Mouse (Mus musculus): ENCODE results near the gene Wfdc9. TPM values are rescaled to one million over a fixed set of nuclear protein-coding genes. Genes with fewer than 3 reads are reported as not detected.

The Wfdc9 gene
- polyA plus RNA-seq, 1 experiment from 2014 or later, result not detected

DNA sequence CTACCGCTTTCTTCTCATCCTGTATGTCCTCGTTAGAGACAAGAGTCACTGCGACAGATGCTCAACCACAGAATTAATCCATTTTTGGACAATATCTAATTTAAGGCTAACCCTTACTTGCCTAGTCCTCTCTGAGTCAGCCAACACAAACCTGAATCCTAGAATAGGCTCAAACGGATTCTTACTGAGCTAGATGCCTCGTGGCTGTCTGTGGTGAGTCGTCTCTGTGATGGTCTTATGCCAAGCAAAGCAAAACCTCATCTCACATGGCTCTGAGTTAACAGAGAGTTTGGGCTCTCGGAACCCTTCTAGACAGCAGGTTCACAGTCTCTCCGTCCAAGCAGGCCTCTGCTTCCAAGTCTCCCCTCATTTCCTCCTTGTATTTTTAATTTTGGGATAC is 52.0 kb downstream of the Wfdc9 start:
- H3K27me3 ChIP-seq (ENCODE audit: low read depth, poor library complexity, severe bottlenecking), result no peaks in the 10 kb centered on the region
- no peaks in the 10 kb centered on the region for H3K4me1 ChIP-seq
- H3K27ac ChIP-seq (replicated peaks), result no peak overlapping the region
- H3K4me3 ChIP-seq, result no peak overlapping the region
- H3K9me3 ChIP-seq (replicated peaks), result peaks cover 9% of the 10 kb centered on the region; the same call in 1 of the 2 replicates
- DNase-seq (ENCODE audit: low spot score), result no peak
- no peaks in the 10 kb centered on the region for H3K36me3 ChIP-seq
- 94% methylated on average over 8 of the region's 8 CpGs for WGBS

DNA sequence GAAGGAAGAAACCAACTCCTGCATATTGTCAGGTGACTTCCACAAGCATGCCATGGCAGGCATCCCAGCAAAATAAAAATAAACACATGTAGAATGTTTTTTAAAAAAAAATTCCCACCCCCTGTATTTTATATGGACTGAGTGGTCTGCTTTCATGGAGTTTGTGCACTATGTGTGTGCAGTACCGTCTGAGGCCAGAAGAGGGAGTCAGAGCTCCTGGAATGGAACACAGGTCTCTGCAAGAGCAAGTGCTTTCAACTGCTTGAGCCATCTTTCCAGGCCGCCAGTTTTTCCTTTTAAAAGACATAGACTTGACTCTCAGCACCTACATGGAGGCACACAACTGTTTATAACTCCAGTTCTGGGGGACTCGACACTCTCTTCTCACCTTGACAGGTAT is 52.9 kb downstream of the Wfdc9 start:
- no peak overlapping the region for H3K4me3 ChIP-seq
- peaks cover 9% of the 10 kb centered on the region; the same call in 1 of the 2 replicates for H3K9me3 ChIP-seq (replicated peaks)
- H3K27ac ChIP-seq (replicated peaks), result no peak overlapping the region
- H3K4me1 ChIP-seq, result no peaks in the 10 kb centered on the region
- DNase-seq (ENCODE audit: low spot score), result no peak
- 89% methylated on average over 3 of the region's 3 CpGs for WGBS
- H3K36me3 ChIP-seq, result no peaks in the 10 kb centered on the region
- H3K27me3 ChIP-seq (ENCODE audit: low read depth, poor library complexity, severe bottlenecking), result no peaks in the 10 kb centered on the region

DNA sequence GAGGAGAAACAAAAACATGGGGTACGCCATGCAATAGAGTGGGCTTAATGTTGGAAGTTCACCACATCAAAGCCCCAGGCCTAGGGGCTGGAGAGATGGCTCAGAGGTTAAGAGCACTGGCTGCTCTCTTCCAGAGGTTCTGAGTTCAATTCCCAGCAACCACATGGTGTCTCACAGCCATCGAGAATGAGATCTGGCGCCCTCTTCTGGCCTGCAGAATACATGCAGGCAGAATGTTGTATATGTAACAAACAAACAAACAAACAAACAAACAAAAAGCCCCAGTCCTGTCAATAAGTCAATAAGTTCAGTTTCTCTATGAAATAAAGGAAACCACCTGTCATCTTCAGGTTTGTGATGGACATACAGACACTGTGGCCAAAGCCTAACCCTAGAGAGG is 56.2 kb downstream of the Wfdc9 start:
- H3K27ac ChIP-seq (replicated peaks), result no peak overlapping the region
- DNase-seq (ENCODE audit: low spot score), result no peak
- peaks cover 5% of the 10 kb centered on the region; the same call in 1 of the 2 replicates for H3K4me1 ChIP-seq
- 73% methylated on average over 3 of the region's 3 CpGs for WGBS
- no peak overlapping the region for H3K4me3 ChIP-seq
- no peaks in the 10 kb centered on the region for H3K36me3 ChIP-seq
- H3K9me3 ChIP-seq (replicated peaks), result peaks cover 9% of the 10 kb centered on the region; the same call in 1 of the 2 replicates
- no peaks in the 10 kb centered on the region for H3K27me3 ChIP-seq (ENCODE audit: low read depth, poor library complexity, severe bottlenecking)

Other genes with a start within 250 kb of the Wfdc9 start
- 16.1 and 17.4 TPM in 2 replicates for gene Sdc4, start 212.7 kb downstream of the Wfdc9 start, polyA plus RNA-seq (2016; fragmentation: Nextera tagmentation; extraction: Ambion mirVana)
- gene Sys1, start 199.6 kb downstream of the Wfdc9 start, polyA plus RNA-seq (2016; fragmentation: Nextera tagmentation; extraction: Ambion mirVana), result 64.8 and 65.9 TPM in 2 replicates
- 3.7 and 3.9 TPM in 2 replicates for gene Gm20458, start 195.6 kb downstream of the Wfdc9 start, polyA plus RNA-seq (2016; fragmentation: Nextera tagmentation; extraction: Ambion mirVana)
- not detected in 2 replicates for gene Trp53tg5, start 182.9 kb downstream of the Wfdc9 start, polyA plus RNA-seq (2016; fragmentation: Nextera tagmentation; extraction: Ambion mirVana)
- 3.0 and 3.2 TPM in 2 replicates for gene Dbndd2, start 170.5 kb downstream of the Wfdc9 start, polyA plus RNA-seq (2016; fragmentation: Nextera tagmentation; extraction: Ambion mirVana)
- gene Pigt, start 159.1 kb downstream of the Wfdc9 start, polyA plus RNA-seq (2016; fragmentation: Nextera tagmentation; extraction: Ambion mirVana), result 40.1 and 44.7 TPM in 2 replicates
- 23.1 and 28.3 TPM in 2 replicates for gene Wfdc2, start 94.2 kb downstream of the Wfdc9 start, polyA plus RNA-seq (2016; fragmentation: Nextera tagmentation; extraction: Ambion mirVana)
- gene Spint3, start 83.1 kb downstream of the Wfdc9 start, polyA plus RNA-seq (2016; fragmentation: Nextera tagmentation; extraction: Ambion mirVana), result not detected in 2 replicates
- gene Wfdc6a, start 71.1 kb downstream of the Wfdc9 start, polyA plus RNA-seq (2016; fragmentation: Nextera tagmentation; extraction: Ambion mirVana), result not detected in 2 replicates
- not detected in 2 replicates for gene Eppin, start 63.0 kb downstream of the Wfdc9 start, polyA plus RNA-seq (2016; fragmentation: Nextera tagmentation; extraction: Ambion mirVana)
- not detected in 2 replicates for gene Wfdc6b, start 43.1 kb downstream of the Wfdc9 start, polyA plus RNA-seq (2016; fragmentation: Nextera tagmentation; extraction: Ambion mirVana)
- not detected in 2 replicates for gene Wfdc8, start 43.0 kb downstream of the Wfdc9 start, polyA plus RNA-seq (2016; fragmentation: Nextera tagmentation; extraction: Ambion mirVana)
- gene Wfdc16, start 17.8 kb downstream of the Wfdc9 start, polyA plus RNA-seq (2016; fragmentation: Nextera tagmentation; extraction: Ambion mirVana), result not detected in 2 replicates
- gene Wfdc10, start 537 bp downstream of the Wfdc9 start, polyA plus RNA-seq (2016; fragmentation: Nextera tagmentation; extraction: Ambion mirVana), result not detected in 2 replicates
- gene Wfdc11, start 17.5 kb upstream of the Wfdc9 start, polyA plus RNA-seq (2016; fragmentation: Nextera tagmentation; extraction: Ambion mirVana), result not detected in 2 replicates
- not detected in 2 replicates for gene Wfdc13, start 28.5 kb upstream of the Wfdc9 start, polyA plus RNA-seq (2016; fragmentation: Nextera tagmentation; extraction: Ambion mirVana)
- gene Spint4, start 41.9 kb upstream of the Wfdc9 start, polyA plus RNA-seq (2016; fragmentation: Nextera tagmentation; extraction: Ambion mirVana), result not detected in 2 replicates
- not detected in 2 replicates for gene Spint5, start 58.7 kb upstream of the Wfdc9 start, polyA plus RNA-seq (2016; fragmentation: Nextera tagmentation; extraction: Ambion mirVana)
- 0.94 and 1.2 TPM in 2 replicates for gene Wfdc3, start 89.3 kb upstream of the Wfdc9 start, polyA plus RNA-seq (2016; fragmentation: Nextera tagmentation; extraction: Ambion mirVana)
- gene Dnttip1, start 89.4 kb upstream of the Wfdc9 start, polyA plus RNA-seq (2016; fragmentation: Nextera tagmentation; extraction: Ambion mirVana), result 80.1 and 80.2 TPM in 2 replicates
- 575 and 639 TPM in 2 replicates for gene Ube2c, start 113.3 kb upstream of the Wfdc9 start, polyA plus RNA-seq (2016; fragmentation: Nextera tagmentation; extraction: Ambion mirVana)
- gene Tnnc2, start 123.4 kb upstream of the Wfdc9 start, polyA plus RNA-seq (2016; fragmentation: Nextera tagmentation; extraction: Ambion mirVana), result not detected in 2 replicates
- gene Snx21, start 129.2 kb upstream of the Wfdc9 start, polyA plus RNA-seq (2016; fragmentation: Nextera tagmentation; extraction: Ambion mirVana), result 12.0 and 12.3 TPM in 2 replicates
- gene Acot8, start 148.3 kb upstream of the Wfdc9 start, polyA plus RNA-seq (2016; fragmentation: Nextera tagmentation; extraction: Ambion mirVana), result 14.9 and 15.3 TPM in 2 replicates
- gene Zswim3, start 148.5 kb upstream of the Wfdc9 start, polyA plus RNA-seq (2016; fragmentation: Nextera tagmentation; extraction: Ambion mirVana), result 9.7 and 11.6 TPM in 2 replicates
- gene Zswim1, start 166.1 kb upstream of the Wfdc9 start, polyA plus RNA-seq (2016; fragmentation: Nextera tagmentation; extraction: Ambion mirVana), result 24.7 and 25.3 TPM in 2 replicates
- gene Spata25, start 172.0 kb upstream of the Wfdc9 start, polyA plus RNA-seq (2016; fragmentation: Nextera tagmentation; extraction: Ambion mirVana), result 0.17 TPM in 1 of 2 replicates, not detected in the other
- gene Ctsa, start 176.3 kb upstream of the Wfdc9 start, polyA plus RNA-seq (2016; fragmentation: Nextera tagmentation; extraction: Ambion mirVana), result 85.7 and 98.2 TPM in 2 replicates
- 3.8 and 5.4 TPM in 2 replicates for gene Neurl2, start 176.9 kb upstream of the Wfdc9 start, polyA plus RNA-seq (2016; fragmentation: Nextera tagmentation; extraction: Ambion mirVana)
- 67.9 and 86.2 TPM in 2 replicates for gene Pltp, start 201.1 kb upstream of the Wfdc9 start, polyA plus RNA-seq (2016; fragmentation: Nextera tagmentation; extraction: Ambion mirVana)
- gene Pcif1, start 222.7 kb upstream of the Wfdc9 start, polyA plus RNA-seq (2016; fragmentation: Nextera tagmentation; extraction: Ambion mirVana), result 73.8 and 93.8 TPM in 2 replicates

Measured in midbrain, embryonic 10.5 days (tissue).